Comparison of ENCODE assay signal across 8 mouse cellular contexts in genomic region chr19:6975537-6976521, GRCm38 (mm10). TPM values are rescaled to one million over a fixed set of nuclear protein-coding genes. Genes with fewer than 3 reads are reported as not detected.
DNase-seq lines count a peak whose midpoint lies in the region; ATAC-seq and TF ChIP-seq lines count a peak whose summit lies in the region.

Plcb3 (minus strand) TSS chr19:6976470.

- H3K9ac ChIP-seq in midbrain, embryonic 16.5 days (ENCODE audit: low read depth, low read length): peak within 1 kb of the TSS; percentile 77

- peak within 1 kb of the TSS; percentile 84 for H3K4me2 ChIP-seq in midbrain, embryonic 16.5 days (ENCODE audit: low read length)

- H3K36me3 ChIP-seq in kidney, adult 2 months (ENCODE audit: control insufficient read depth, insufficient read depth, low read length): no peaks in the 10 kb centered on the region
- H3K36me3 ChIP-seq in midbrain, embryonic 16.5 days (ENCODE audit: control insufficient read depth, insufficient read depth, low read length): peaks cover 6% of the 10 kb centered on the region

- H3K4me1 ChIP-seq in kidney, adult 2 months (ENCODE audit: control insufficient read depth, insufficient read depth, low read length): peaks cover 15% of the 10 kb centered on the region; the same call in 1 of the 2 replicates
- peaks cover 38% of the 10 kb centered on the region for H3K4me1 ChIP-seq in midbrain, embryonic 16.5 days (ENCODE audit: control insufficient read depth, insufficient read depth, low read length)

- H3K9me3 ChIP-seq in midbrain, embryonic 16.5 days (replicated peaks; ENCODE audit: control insufficient read depth, low read length, poor library complexity, severe bottlenecking): no peaks in the 10 kb centered on the region

- H3K27ac ChIP-seq in kidney, adult 2 months (ENCODE audit: insufficient read depth, low read depth, low read length): peak within 1 kb of the TSS; percentile 77
- peak within 1 kb of the TSS; percentile 85 for H3K27ac ChIP-seq in midbrain, embryonic 16.5 days (ENCODE audit: low read length)

- no peak for ATAC-seq in midbrain, embryonic 16.5 days

- no peak for TF ChIP-seq POLR2A in kidney, adult 2 months (IDR thresholded peaks at IDR 0.05; ENCODE audit: low read depth, low read length)

- peak; percentile 73 for DNase-seq in ovary, adult 18-20 months (ENCODE audit: low spot score)
- DNase-seq in ovary, postnatal 10 days (ENCODE audit: low spot score): no peak
- peak; percentile 77 for DNase-seq in embryo, embryonic 10 days (ENCODE audit: low spot score)
- peak; percentile 69 to 80 for DNase-seq in heart, adult 18-20 months
- DNase-seq in kidney, adult 2 months: peak; percentile 54
- DNase-seq in liver: peak; percentile 50
- peak; percentile 69 for DNase-seq in testis, postnatal 10 days (ENCODE audit: low spot score)

- H3K27me3 ChIP-seq in kidney, adult 2 months (replicated peaks; ENCODE audit: control insufficient read depth, insufficient read depth, low read length): no peaks in the 10 kb centered on the region
- H3K27me3 ChIP-seq in midbrain, embryonic 16.5 days (ENCODE audit: control insufficient read depth, insufficient read depth, low read depth, low read length): no peaks in the 10 kb centered on the region; the same call in 1 of the 2 replicates

- 0 out of 2 replicates have a peak, but pooled peaks have one; percentile 16 for TF ChIP-seq CTCF in kidney, adult 2 months (conservative IDR thresholded peaks at IDR 0.05; ENCODE audit: insufficient read depth, insufficient read length, low read depth, low read length)

- peak within 1 kb of the TSS; percentile 84 for H3K4me3 ChIP-seq in kidney, adult 2 months (ENCODE audit: insufficient read depth, low read depth, low read length)
- H3K4me3 ChIP-seq in midbrain, embryonic 16.5 days (ENCODE audit: low read depth, low read length): peak within 1 kb of the TSS; percentile 72

- WGBS in kidney, adult 2 months: 1% methylated on average over 16 of the region's 16 CpGs
- under 1% methylated on average over 16 of the region's 16 CpGs for WGBS in midbrain, embryonic 16.5 days

RNA-seq across cellular contexts. Expression of gene Plcb3, which starts in this region (rescaled TPM):
- total RNA-seq in heart, adult 18-20 months (2021): 10 to 100 TPM; 14.7 TPM
- 40.2 and 53.7 TPM in 2 replicates for polyA plus RNA-seq in kidney, adult 2 months (2012; rRNA removed)
- 9.7 and 10.7 TPM in 2 replicates for polyA plus RNA-seq in midbrain, embryonic 16.5 days (2015; fragmentation: Nextera tagmentation; extraction: Ambion mirVana)
